Mouse (Mus musculus): ENCODE data around the gene Anxa5.

DNA sequence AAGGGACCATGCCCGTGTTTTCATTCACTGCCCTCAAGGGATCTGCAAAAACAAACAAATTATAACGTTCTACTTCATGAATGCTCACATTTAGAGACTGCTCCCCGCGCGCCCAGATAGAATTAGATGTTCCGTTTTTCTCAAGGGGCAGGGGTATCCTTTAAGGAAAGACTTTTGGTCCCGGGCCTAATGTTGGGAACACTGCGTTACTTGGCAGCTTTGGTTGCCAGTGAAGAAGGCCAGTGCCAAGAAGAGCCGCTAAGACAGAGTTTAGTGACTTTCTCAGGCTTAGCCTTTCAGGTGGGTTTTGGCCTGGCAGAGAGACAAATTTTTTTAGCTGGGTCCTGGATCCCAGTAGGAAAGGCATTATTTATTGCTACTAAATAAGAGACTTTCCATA is 20.6 kb upstream of the Anxa5 start:
- TF ChIP-seq CTCF (IDR thresholded peaks at IDR 0.05; ENCODE audit: low read depth, low read length) (no peak), EP300 (IDR thresholded peaks at IDR 0.05; ENCODE audit: insufficient read depth, low read depth, low read length) (no peak)
